Mouse (Mus musculus) spleen, adult 2 months (tissue): ENCODE measurements around the gene Ikzf1.

Experiments
- CTCF ChIP-seq: fragments of 200-500 bp; IDR thresholded peaks from 2 replicates; pipeline ENCODE4 v1.5.1; 2011; ENCODE audit warnings: mild to moderate bottlenecking, inconsistent platforms; ENCODE audit not compliant: insufficient read depth, insufficient read length, insufficient replicate concordance; ENCODE audit errors: extremely low read depth
- POLR2A ChIP-seq: fragments of 200-500 bp; IDR thresholded peaks from 2 replicates; pipeline ENCODE4 v1.6.1; 2011; ENCODE audit warnings: low read depth, low read length, inconsistent platforms

GRCm38 (mm10) chr11:11741574-11741973 lies 56.8 kb downstream of the Ikzf1 start:
- TF ChIP-seq POLR2A (no peak), CTCF (no peak)
